Mouse (Mus musculus) neural tube, embryonic 15.5 days (tissue): ENCODE results near the gene Pakap. TPM values are rescaled to one million over a fixed set of nuclear protein-coding genes. Genes with fewer than 3 reads are reported as not detected.

ENCODE experiments used
- ATAC-seq: fragments of 200-750 bp; cut with Nextera tagmentation; 2 replicates; pipeline ENCODE4 v1.8.0; 2017; ENCODE audit warnings: mild to moderate bottlenecking, moderate TSS enrichment, moderate library complexity; ENCODE audit not compliant: low FRiP score
- H3K27ac ChIP-seq: fragments of 300-500 bp; sonication (generic); replicated peaks from 2 replicates; pipeline ENCODE4 v1.5.1; 2015; ENCODE audit warnings: mild to moderate bottlenecking, inconsistent platforms
- H3K27me3 ChIP-seq: fragments of 300-500 bp; sonication (generic); replicated peaks from 2 replicates; pipeline ENCODE4 v1.6.1; 2015; ENCODE audit warnings: inconsistent platforms
- H3K36me3 ChIP-seq: fragments of 300-500 bp; sonication (generic); 2 replicates; pipeline ENCODE4 v1.6.1; 2015; ENCODE audit warnings: inconsistent platforms
- H3K4me1 ChIP-seq: fragments of 300-500 bp; sonication (generic); 2 replicates; pipeline ENCODE4 v1.6.1; 2015; ENCODE audit warnings: inconsistent platforms
- H3K4me2 ChIP-seq: fragments of 300-500 bp; sonication (generic); 2 replicates; pipeline ENCODE4 v1.6.1; 2015; ENCODE audit warnings: inconsistent platforms, mild to moderate bottlenecking, moderate library complexity
- H3K4me3 ChIP-seq: fragments of 300-500 bp; sonication (generic); replicated peaks from 2 replicates; pipeline ENCODE4 v1.5.1; 2015; ENCODE audit warnings: mild to moderate bottlenecking, inconsistent platforms
- H3K9ac ChIP-seq: fragments of 300-500 bp; sonication (generic); replicated peaks from 2 replicates; pipeline ENCODE4 v1.6.1; 2015; ENCODE audit warnings: mild to moderate bottlenecking, inconsistent platforms
- H3K9me3 ChIP-seq: fragments of 300-500 bp; sonication (generic); replicated peaks from 2 replicates; pipeline ENCODE4 v1.6.1; 2016; ENCODE audit warnings: inconsistent platforms
- WGBS: fragments of 180-500 bp; shearing (Covaris S2); methylation state at CpG from one replicate; pipeline ENCODE4 v1.1.7; 2015; ENCODE audit warnings: mixed read lengths; 5-methylcytosine and 5-hydroxymethylcytosine counted together
- polyA plus RNA-seq: library from polyadenylated mRNA; unstranded; fragments of >200 nt; fragmentation: Nextera tagmentation; extraction: Ambion mirVana; gene quantifications from 2 replicates; pipeline ENCODE4 v1.2.1, GENCODE M21; 2015

Pakap gene
- polyA plus RNA-seq, 1 experiment from 2014 or later = 10.4 TPM

- WGBS = 15% methylated on average over 1 of the region's 1 CpGs
These were observed 17.8 kb upstream of the Pakap start for GRCm38 (mm10) chr4:57550216-57550615.

DNA sequence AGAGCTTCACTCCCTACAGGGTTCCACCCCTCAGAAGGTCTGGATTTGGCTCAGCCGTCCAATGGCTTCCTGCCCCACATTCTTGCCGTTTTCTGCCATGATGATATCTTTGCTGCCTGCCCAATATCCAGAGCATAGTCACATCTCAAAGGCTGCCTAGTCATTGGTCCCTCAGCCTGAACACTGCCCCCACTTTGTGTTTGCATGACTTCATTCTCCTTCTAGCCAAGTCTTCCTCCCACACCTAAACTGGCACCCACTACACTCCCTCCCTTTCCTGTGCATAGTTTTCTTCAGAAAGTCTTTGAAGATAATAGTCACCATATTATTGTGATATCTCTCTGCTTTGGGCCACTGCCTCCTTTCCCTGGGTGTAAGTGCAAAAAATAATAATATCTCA is 10.9 kb upstream of the Pakap start:
- 83% methylated on average over 2 of the region's 2 CpGs for WGBS
- H3K4me1 ChIP-seq = peaks cover 15% of the 10 kb centered on the region

More at GRCm38 (mm10) chr4:57550216-57550615, 17.8 kb upstream of the Pakap start:
- Histone ChIP-seq H3K9me3 (no peaks in the 10 kb centered on the region), H3K4me2 (no peak overlapping the region), H3K36me3 (no peaks in the 10 kb centered on the region), H3K4me3 (no peak overlapping the region), H3K27ac (no peak overlapping the region), H3K4me1 (peaks cover 7% of the 10 kb centered on the region; the same call in 1 of the 2 replicates), H3K27me3 (no peaks in the 10 kb centered on the region), H3K9ac (no peak overlapping the region)
- no peak for ATAC-seq

DNA sequence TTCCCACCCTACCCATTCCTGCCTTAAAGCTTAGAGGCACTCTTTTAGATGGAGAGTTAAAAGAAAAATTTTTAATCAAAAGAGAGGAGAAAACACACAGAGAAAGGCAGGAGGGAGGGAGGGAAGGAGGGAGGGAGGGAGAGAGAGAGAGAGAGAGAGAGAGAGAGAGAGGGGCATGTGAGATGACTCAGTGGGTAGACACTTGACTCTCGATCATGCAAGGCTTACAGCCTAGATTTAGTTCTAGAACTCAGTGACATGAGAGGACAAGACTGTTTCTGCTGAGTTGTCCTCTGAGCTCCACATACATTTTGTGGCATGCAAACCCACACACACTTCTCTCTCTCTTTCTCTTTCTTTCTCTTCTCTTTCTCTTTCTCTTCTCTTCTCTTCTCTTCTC is 8.5 kb upstream of the Pakap start:
- Histone ChIP-seq H3K9me3 (no peaks in the 10 kb centered on the region), H3K4me3 (no peak overlapping the region), H3K9ac (no peak overlapping the region), H3K27ac (no peak overlapping the region), H3K4me1 (peaks cover 15% of the 10 kb centered on the region), H3K4me2 (no peak overlapping the region), H3K36me3 (no peaks in the 10 kb centered on the region), H3K27me3 (no peaks in the 10 kb centered on the region)
- no peak for ATAC-seq
- 94% methylated on average over 1 of the region's 1 CpGs for WGBS

More for the DNA sequence above, 10.9 kb upstream of the Pakap start:
- no peak overlapping the region for H3K4me3 ChIP-seq
- no peak for ATAC-seq
- H3K9me3 ChIP-seq = no peaks in the 10 kb centered on the region
- H3K9ac ChIP-seq = no peak overlapping the region
- H3K27ac ChIP-seq = no peak overlapping the region
- no peaks in the 10 kb centered on the region for H3K36me3 ChIP-seq
- H3K4me2 ChIP-seq = no peak overlapping the region
- no peaks in the 10 kb centered on the region for H3K27me3 ChIP-seq

- Histone ChIP-seq H3K27ac (no peak overlapping the region), H3K36me3 (no peaks in the 10 kb centered on the region), H3K9me3 (no peaks in the 10 kb centered on the region), H3K4me1 (peaks cover 10% of the 10 kb centered on the region; the same call in 1 of the 2 replicates), H3K9ac (no peak overlapping the region), H3K4me3 (no peak overlapping the region), H3K27me3 (no peaks in the 10 kb centered on the region), H3K4me2 (no peak overlapping the region)
- no peak for ATAC-seq
- WGBS = 69% methylated on average over 3 of the region's 3 CpGs
These were observed 8.0 kb upstream of the Pakap start for GRCm38 (mm10) chr4:57560010-57560409.

DNA sequence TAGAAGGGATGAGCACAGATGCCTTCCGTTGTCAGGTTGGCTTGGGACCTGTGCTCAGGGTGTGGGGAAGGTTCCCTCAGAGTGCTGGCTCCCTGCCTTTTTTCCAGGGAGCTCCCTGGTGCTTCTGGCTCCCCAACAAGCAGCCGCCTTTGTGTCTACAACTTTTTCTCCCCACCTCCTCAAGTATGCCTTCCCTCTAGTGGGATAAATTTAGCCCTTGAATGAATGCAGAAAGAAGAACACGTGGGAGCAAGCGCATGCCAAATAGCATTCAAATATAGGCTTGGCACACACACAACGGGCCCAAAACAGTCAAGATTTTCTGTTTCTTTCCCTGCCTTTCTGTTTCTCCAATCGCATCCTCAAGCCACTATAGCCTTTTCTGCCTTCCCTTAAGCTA is 6.9 kb upstream of the Pakap start:
- Histone ChIP-seq H3K9me3 (no peaks in the 10 kb centered on the region), H3K4me2 (no peak overlapping the region), H3K27ac (no peak overlapping the region), H3K4me1 (peaks cover 8% of the 10 kb centered on the region; the same call in 1 of the 2 replicates), H3K4me3 (no peak overlapping the region), H3K27me3 (no peaks in the 10 kb centered on the region), H3K9ac (no peak overlapping the region), H3K36me3 (no peaks in the 10 kb centered on the region)
- no peak for ATAC-seq
- WGBS = 68% methylated on average over 6 of the region's 6 CpGs

GRCm38 (mm10) chr4:57565283-57565682 is 2.7 kb upstream of the Pakap start:
- H3K27ac ChIP-seq = no peak overlapping the region

GRCm38 (mm10) chr4:57565811-57566210 is 2.2 kb upstream of the Pakap start:
- no peaks in the 10 kb centered on the region for H3K9me3 ChIP-seq
- peaks cover 32% of the 10 kb centered on the region for H3K4me1 ChIP-seq
- no peak for ATAC-seq
- no peak overlapping the region for H3K4me3 ChIP-seq
- no peaks in the 10 kb centered on the region for H3K36me3 ChIP-seq
- H3K4me2 ChIP-seq = no peak overlapping the region
- H3K9ac ChIP-seq = no peak overlapping the region
- 0 out of 2 replicates have a peak, but pooled peaks cover 6% of the 10 kb centered on the region for H3K27me3 ChIP-seq
- WGBS = 61% methylated on average over 2 of the region's 2 CpGs
- no peak overlapping the region for H3K27ac ChIP-seq

More at GRCm38 (mm10) chr4:57565283-57565682, 2.7 kb upstream of the Pakap start:
- peaks cover 32% of the 10 kb centered on the region for H3K4me1 ChIP-seq
- no peak overlapping the region for H3K4me3 ChIP-seq
- ATAC-seq = no peak
- WGBS = 92% methylated on average over 1 of the region's 1 CpGs
- no peaks in the 10 kb centered on the region for H3K36me3 ChIP-seq
- no peaks in the 10 kb centered on the region for H3K9me3 ChIP-seq
- 0 out of 2 replicates have a peak, but pooled peaks cover 6% of the 10 kb centered on the region for H3K27me3 ChIP-seq
- H3K9ac ChIP-seq = no peak overlapping the region
- H3K4me2 ChIP-seq = no peak overlapping the region

DNA sequence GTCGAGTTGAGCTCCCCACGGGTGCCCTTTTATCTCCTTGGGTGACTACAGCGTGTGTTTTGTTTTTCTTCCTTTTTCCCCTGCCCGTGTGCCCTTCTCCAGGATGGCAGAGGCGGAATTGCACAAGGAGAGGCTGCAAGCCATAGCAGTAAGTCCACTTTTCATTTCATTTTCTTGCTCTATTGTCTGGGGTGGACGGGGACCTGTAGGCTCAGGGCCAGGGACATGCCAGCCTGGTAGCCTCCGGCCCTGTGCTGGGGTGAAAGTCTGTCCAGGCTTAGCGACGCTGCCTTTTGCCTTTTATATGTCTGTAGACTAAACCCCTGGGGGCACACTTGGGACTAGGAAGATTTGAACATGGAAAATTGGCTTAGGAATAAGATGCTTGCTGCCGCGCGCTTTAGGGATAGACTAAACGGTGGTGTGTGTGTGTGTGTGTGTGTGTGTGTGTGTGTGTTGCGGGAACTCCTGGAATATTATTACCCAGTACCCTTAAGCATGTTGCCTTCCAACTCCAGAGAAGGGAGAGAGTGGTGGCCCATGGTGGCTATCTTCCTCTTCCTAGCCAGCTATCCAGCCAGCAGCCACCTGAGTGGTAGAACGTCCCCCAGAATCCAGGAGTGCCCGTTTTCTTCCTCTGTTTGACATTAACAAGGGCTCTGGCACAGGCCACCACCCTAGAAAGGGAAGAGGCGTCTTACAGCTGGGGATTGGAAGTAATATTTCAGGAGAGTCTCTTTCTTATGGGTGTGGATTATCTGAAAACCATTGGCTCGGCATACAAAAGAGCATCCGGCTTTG is 489 bp downstream of the Pakap start:
- H3K36me3 ChIP-seq = no peaks in the 10 kb centered on the region
- H3K27ac ChIP-seq = peak overlapping the region; percentile 82
- peaks cover 26% of the 10 kb centered on the region for H3K4me1 ChIP-seq
- H3K27me3 ChIP-seq = 0 out of 2 replicates have a peak, but pooled peaks cover 6% of the 10 kb centered on the region
- H3K9me3 ChIP-seq = no peaks in the 10 kb centered on the region
- H3K4me3 ChIP-seq = peak overlapping the region; percentile 65
- 47% methylated on average over 19 of the region's 19 CpGs for WGBS
- peak; percentile 69 for ATAC-seq
- peak overlapping the region; percentile 74 for H3K9ac ChIP-seq
- peak overlapping the region; percentile 95 for H3K4me2 ChIP-seq

- H3K4me1 ChIP-seq = peaks cover 26% of the 10 kb centered on the region
- WGBS = 83% methylated on average over 4 of the region's 4 CpGs
- no peak for ATAC-seq
- H3K4me2 ChIP-seq = peak overlapping the region; percentile 95
- H3K36me3 ChIP-seq = no peaks in the 10 kb centered on the region
- H3K4me3 ChIP-seq = peak overlapping the region; percentile 65
- no peak overlapping the region for H3K9ac ChIP-seq
- H3K9me3 ChIP-seq = no peaks in the 10 kb centered on the region
- H3K27me3 ChIP-seq = 0 out of 2 replicates have a peak, but pooled peaks cover 6% of the 10 kb centered on the region
- no peak overlapping the region; the same call in 1 of the 2 replicates for H3K27ac ChIP-seq
These were observed 1.0 kb downstream of the Pakap start for GRCm38 (mm10) chr4:57569069-57569355.

- WGBS = 69% methylated on average over 6 of the region's 6 CpGs
- peak overlapping the region; percentile 95 for H3K4me2 ChIP-seq
- no peak overlapping the region for H3K27ac ChIP-seq
- H3K27me3 ChIP-seq = 0 out of 2 replicates have a peak, but pooled peaks cover 6% of the 10 kb centered on the region
- no peak for ATAC-seq
- no peaks in the 10 kb centered on the region for H3K9me3 ChIP-seq
- H3K36me3 ChIP-seq = no peaks in the 10 kb centered on the region
- no peak overlapping the region for H3K9ac ChIP-seq
- no peak overlapping the region for H3K4me3 ChIP-seq
- H3K4me1 ChIP-seq = peaks cover 26% of the 10 kb centered on the region
These were observed 1.7 kb downstream of the Pakap start for GRCm38 (mm10) chr4:57569711-57570110.

- WGBS = 78% methylated on average over 3 of the region's 3 CpGs
- Histone ChIP-seq H3K4me1 (peaks cover 26% of the 10 kb centered on the region), H3K4me3 (no peak overlapping the region), H3K4me2 (0 out of 2 replicates have a peak overlapping the region, but pooled peaks have one; percentile 95), H3K36me3 (no peaks in the 10 kb centered on the region), H3K27ac (no peak overlapping the region), H3K9ac (no peak overlapping the region), H3K9me3 (no peaks in the 10 kb centered on the region), H3K27me3 (0 out of 2 replicates have a peak, but pooled peaks cover 6% of the 10 kb centered on the region)
- ATAC-seq = no peak
These were observed 2.2 kb downstream of the Pakap start for GRCm38 (mm10) chr4:57570229-57570628.

DNA sequence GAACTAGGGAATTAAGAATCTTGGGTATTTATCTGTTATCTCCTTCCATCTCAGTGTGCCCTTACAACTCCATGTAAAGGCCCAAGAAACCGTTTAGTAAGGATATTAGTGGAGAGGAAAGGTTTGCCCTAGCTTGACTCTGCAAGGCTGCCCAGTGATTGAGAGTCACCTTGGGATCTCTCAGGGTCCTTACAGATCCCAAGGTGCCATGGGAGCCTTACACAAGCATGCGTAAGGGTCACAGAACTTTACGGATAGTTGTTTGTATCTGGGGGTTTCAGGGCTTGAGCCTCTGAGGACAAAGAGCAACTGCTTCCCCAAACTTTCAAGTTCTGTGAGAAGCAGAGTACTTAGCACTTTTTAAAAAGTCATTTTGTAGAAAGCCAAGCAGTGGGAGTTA is 6.2 kb downstream of the Pakap start:
- ATAC-seq = no peak
- no peak overlapping the region for H3K4me2 ChIP-seq
- no peaks in the 10 kb centered on the region for H3K36me3 ChIP-seq
- 89% methylated on average over 3 of the region's 3 CpGs for WGBS
- no peaks in the 10 kb centered on the region for H3K9me3 ChIP-seq
- no peak overlapping the region for H3K9ac ChIP-seq
- no peak overlapping the region for H3K4me3 ChIP-seq
- H3K27me3 ChIP-seq = no peaks in the 10 kb centered on the region
- H3K4me1 ChIP-seq = peaks cover 7% of the 10 kb centered on the region; the same call in 1 of the 2 replicates
- no peak overlapping the region for H3K27ac ChIP-seq
